Comparison of ENCODE assay signal across 11 mouse cellular contexts in the genomic region with DNA sequence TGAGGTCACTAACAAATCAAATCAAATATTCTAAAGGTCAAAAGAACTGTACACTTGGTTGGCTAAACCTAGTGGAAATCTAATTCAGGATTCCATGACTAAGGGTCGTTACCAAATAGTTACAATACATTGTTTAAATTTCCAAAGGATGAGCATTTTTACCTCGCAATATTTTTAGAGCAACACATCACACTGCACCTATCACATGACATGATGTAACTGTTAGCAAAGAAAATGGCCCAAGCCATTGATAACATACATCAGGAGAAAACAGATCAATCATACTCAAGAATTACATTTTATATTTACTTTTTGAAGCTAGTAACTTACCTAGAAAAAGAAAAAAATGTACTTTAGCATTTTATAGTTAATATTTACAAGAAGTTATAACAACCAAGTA. TPM values are rescaled to one million over a fixed set of nuclear protein-coding genes. Genes with fewer than 3 reads are reported as not detected.
DNase-seq lines count a peak whose midpoint lies in the region; ATAC-seq and TF ChIP-seq lines count a peak whose summit lies in the region.
"Had no signal": no experiment of that assay in that cellular context is flagged by ENCODE, and none has a peak within 500 bp of the region (broad histone marks: within the 10 kb centered on the region; RNA-seq: fewer than 3 reads in every experiment).

No protein-coding gene starts in this region.

- H3K4me1 ChIP-seq in lung, embryonic 16.5 days (replicated peaks; ENCODE audit: control insufficient read depth, insufficient read depth, low read length) = peaks cover 8% of the 10 kb centered on the region
- H3K4me1 ChIP-seq in limb, embryonic 14.5 days (ENCODE audit: control insufficient read depth, insufficient read depth, low read length) = peaks cover 9% of the 10 kb centered on the region
- H3K4me1 ChIP-seq in neural tube, embryonic 15.5 days = peaks cover 27% of the 10 kb centered on the region

- WGBS in lung, embryonic 16.5 days = 21% methylated on average over 2 of the region's 2 CpGs
- WGBS in limb, embryonic 14.5 days = 61% methylated on average over 2 of the region's 2 CpGs
- WGBS in neural tube, embryonic 15.5 days = 46% methylated on average over 2 of the region's 2 CpGs

- no peak for DNase-seq in gastrocnemius, adult 2 months
- no peak for DNase-seq in gastrocnemius, postnatal 14 days
- DNase-seq in lung, postnatal 36 days = no peak
- DNase-seq in limb, embryonic 14.5 days (ENCODE audit: low spot score) = no peak
- no peak for DNase-seq in spleen, postnatal 10 days (ENCODE audit: low spot score in 2 of 2)
- DNase-seq: adrenal gland, adult 8-10 months; kidney, adult 8-10 months had no signal

- H3K27me3 ChIP-seq in lung, embryonic 16.5 days (ENCODE audit: control insufficient read depth, insufficient read depth, low read depth, low read length) = no peaks in the 10 kb centered on the region
- H3K27me3 ChIP-seq in limb, embryonic 14.5 days (ENCODE audit: control insufficient read depth, insufficient read depth, low read length) = no peaks in the 10 kb centered on the region
- H3K27me3 ChIP-seq in neural tube, embryonic 15.5 days (replicated peaks) = no peaks in the 10 kb centered on the region
- H3K27me3 ChIP-seq: embryonic facial prominence, embryonic 15.5 days had no signal

- TF ChIP-seq CTCF in gastrocnemius, adult 2 months (IDR thresholded peaks at IDR 0.05) = no peak

- TF ChIP-seq POLR2A in limb, embryonic 14.5 days (IDR thresholded peaks at IDR 0.05; ENCODE audit: borderline replicate concordance, extremely low read depth, insufficient read depth, insufficient read length) = no peak

- peak overlapping the region; percentile 48 for H3K4me2 ChIP-seq in lung, embryonic 16.5 days (ENCODE audit: low read depth, low read length)
- H3K4me2 ChIP-seq in limb, embryonic 14.5 days (replicated peaks; ENCODE audit: low read depth, low read length, severe bottlenecking) = peak overlapping the region; percentile 54; the same call in 1 of the 2 replicates
- peak overlapping the region; percentile 76 for H3K4me2 ChIP-seq in neural tube, embryonic 15.5 days

- H3K9me3 ChIP-seq in lung, embryonic 16.5 days (ENCODE audit: control insufficient read depth, low read length) = no peaks in the 10 kb centered on the region
- no peaks in the 10 kb centered on the region for H3K9me3 ChIP-seq in limb, embryonic 14.5 days (ENCODE audit: control insufficient read depth, low read length)
- no peaks in the 10 kb centered on the region for H3K9me3 ChIP-seq in neural tube, embryonic 15.5 days (replicated peaks)
- H3K9me3 ChIP-seq: embryonic facial prominence, embryonic 15.5 days had no signal

- intact Hi-C loops in gastrocnemius, adult 2 months (cut with DNase I) = loop anchor here (5.0 kb wide), 3 partner anchors 42 to 202 kb away; no protein-coding TSS in a partner anchor
- intact Hi-C loops in gastrocnemius, postnatal 14 days (cut with DNase I; ENCODE audit: low total_unique reads) = no loop called here

- H3K27ac ChIP-seq in gastrocnemius, adult 2 months = peak overlapping the region; percentile 97
- no peak overlapping the region for H3K27ac ChIP-seq in lung, embryonic 16.5 days (ENCODE audit: low read length)
- H3K27ac ChIP-seq in limb, embryonic 14.5 days (replicated peaks; ENCODE audit: low read depth, low read length) = no peak overlapping the region
- no peak overlapping the region for H3K27ac ChIP-seq in neural tube, embryonic 15.5 days (replicated peaks)
- H3K27ac ChIP-seq: embryonic facial prominence, embryonic 15.5 days had no signal

- no peak overlapping the region for H3K9ac ChIP-seq in lung, embryonic 16.5 days (ENCODE audit: low read length)
- no peak overlapping the region for H3K9ac ChIP-seq in limb, embryonic 14.5 days (ENCODE audit: low read depth, low read length, severe bottlenecking)
- H3K9ac ChIP-seq in neural tube, embryonic 15.5 days (replicated peaks) = no peak overlapping the region

- H3K36me3 ChIP-seq in lung, embryonic 16.5 days (ENCODE audit: control insufficient read depth, insufficient read depth, low read length) = no peaks in the 10 kb centered on the region
- H3K36me3 ChIP-seq in limb, embryonic 14.5 days (ENCODE audit: control insufficient read depth, insufficient read depth, low read length) = no peaks in the 10 kb centered on the region
- no peaks in the 10 kb centered on the region for H3K36me3 ChIP-seq in neural tube, embryonic 15.5 days
- H3K36me3 ChIP-seq: embryonic facial prominence, embryonic 15.5 days had no signal

- H3K4me3 ChIP-seq in gastrocnemius, adult 2 months = peak overlapping the region; percentile 95
- H3K4me3 ChIP-seq in lung, embryonic 16.5 days (ENCODE audit: low read length) = peak overlapping the region; percentile 6; the same call in 1 of the 2 replicates
- peak overlapping the region; percentile 13; the same call in 1 of the 2 replicates for H3K4me3 ChIP-seq in limb, embryonic 14.5 days (replicated peaks; ENCODE audit: low read length)
- H3K4me3 ChIP-seq in neural tube, embryonic 15.5 days (replicated peaks) = no peak overlapping the region; the same call in 1 of the 2 replicates

- ATAC-seq in lung, embryonic 16.5 days (ENCODE audit: low read depth) = no peak
- no peak for ATAC-seq in limb, embryonic 14.5 days (ENCODE audit: low FRiP score, low read depth)
- ATAC-seq in neural tube, embryonic 15.5 days (ENCODE audit: low FRiP score) = no peak
- ATAC-seq in monocyte, adult 5-6 weeks (replicated peaks; ENCODE audit: insufficient number of reproducible peaks, low FRiP score, low TSS enrichment, poor library complexity, severe bottlenecking) = no peak

RNA-seq across cellular contexts. Expression of a gene that starts 29.0 kb away (rescaled TPM):
- 10 to 100 TPM; 19.8 to 20.2 TPM for total RNA-seq in gastrocnemius, adult 2 months (2021)
- total RNA-seq in gastrocnemius, postnatal 14 days (2021) = 10 to 100 TPM; 19.4 to 19.7 TPM
- 21.6 and 21.9 TPM in 2 replicates for polyA plus RNA-seq in lung, embryonic 16.5 days (2015; fragmentation: Nextera tagmentation; extraction: Ambion mirVana)
- 91.7 and 123 TPM in 2 replicates for polyA plus RNA-seq in limb, embryonic 14.5 days (2012; rRNA removed)
- polyA plus RNA-seq in limb, embryonic 14.5 days (2014; fragmentation: Nextera tagmentation; extraction: Ambion mirVana) = 27.0 and 33.2 TPM in 2 replicates
- polyA plus RNA-seq in neural tube, embryonic 15.5 days (2015; fragmentation: Nextera tagmentation; extraction: Ambion mirVana) = 23.1 and 23.3 TPM in 2 replicates
- 46.2 to 72.5 TPM (median 48.9 TPM) in 3 replicates for total RNA-seq in monocyte, adult 5-6 weeks (2017)
